Mouse (Mus musculus) cerebral cortex, adult 2 months (tissue): ENCODE measurements around the gene Sema5a.

Experiments used
- WGBS: fragments of 180-500 bp; shearing (Covaris S2); methylation state at CpG from one replicate; pipeline ENCODE4 v1.1.7; 2018; 5-methylcytosine and 5-hydroxymethylcytosine counted together

Gene Sema5a

DNA sequence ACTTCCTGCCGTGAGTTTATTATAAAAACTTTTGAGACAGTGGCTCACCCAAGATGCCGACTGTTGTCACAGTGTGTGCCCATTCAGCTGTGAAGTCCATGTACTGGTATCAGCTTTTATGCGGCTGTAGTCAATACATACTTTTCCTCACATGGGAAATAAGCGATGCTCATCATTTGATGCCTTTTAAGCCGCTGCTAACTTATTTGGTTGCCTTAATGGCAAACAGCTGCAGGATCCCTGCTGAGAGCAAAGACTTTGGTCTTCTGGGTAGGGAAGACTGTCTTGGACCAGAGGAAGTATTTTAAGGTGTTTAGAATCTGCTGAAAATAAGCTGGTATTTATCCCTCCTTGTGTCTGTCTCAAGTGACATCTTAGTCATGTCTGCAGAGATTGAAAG, 2.7 kb downstream of the Sema5a start:
- WGBS = 51% methylated on average over 5 of the region's 5 CpGs

- WGBS = 65% methylated on average over 2 of the region's 2 CpGs
Measured at GRCm38 (mm10) chr15:32254806-32255205, 10.2 kb downstream of the Sema5a start.

DNA sequence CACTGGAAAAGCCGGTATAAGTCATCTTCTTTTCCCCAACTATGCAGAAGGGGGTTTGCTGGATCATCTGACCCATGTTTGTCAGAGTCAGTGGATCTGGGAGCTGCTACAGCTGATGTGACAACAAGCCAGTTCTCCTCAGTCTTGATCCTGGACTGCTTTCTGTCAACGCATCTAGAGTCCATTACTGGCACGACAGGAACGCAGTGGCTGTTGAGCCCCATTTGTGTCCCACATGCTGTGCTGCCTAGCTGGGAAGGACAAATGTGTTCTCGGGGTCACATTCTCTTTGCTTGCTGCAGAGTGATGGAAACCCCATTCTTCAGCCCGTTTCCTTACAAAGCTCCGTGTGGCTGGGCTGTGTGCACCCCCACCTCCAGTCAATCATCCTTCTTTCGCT, 12.7 kb downstream of the Sema5a start:
- WGBS = 63% methylated on average over 8 of the region's 8 CpGs

DNA sequence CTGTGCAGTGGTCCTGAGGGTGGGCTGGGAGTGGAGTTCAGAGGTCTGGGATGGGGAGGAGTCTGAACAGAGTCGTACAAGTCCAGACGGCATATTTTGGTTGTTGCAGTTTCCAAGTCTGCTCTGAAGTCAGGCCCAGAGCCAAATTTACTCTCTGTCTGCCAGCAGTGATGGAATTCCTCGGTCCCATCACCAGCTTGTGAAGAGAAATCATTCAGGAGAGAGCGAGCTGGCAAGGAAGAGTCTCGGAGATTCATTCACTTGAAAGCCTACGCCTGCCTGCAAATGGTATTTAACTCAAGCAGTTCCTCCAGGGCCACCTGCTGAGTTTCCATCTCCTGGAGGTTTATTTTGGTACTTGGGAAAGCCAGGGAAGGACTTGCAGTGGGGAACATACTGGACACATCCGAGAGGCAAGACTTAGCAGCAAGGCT, 13.3 kb downstream of the Sema5a start:
- 11% methylated on average over 7 of the region's 7 CpGs for WGBS

- WGBS = 84% methylated on average over 5 of the region's 5 CpGs
Measured at GRCm38 (mm10) chr15:32259362-32260096, 14.9 kb downstream of the Sema5a start.

DNA sequence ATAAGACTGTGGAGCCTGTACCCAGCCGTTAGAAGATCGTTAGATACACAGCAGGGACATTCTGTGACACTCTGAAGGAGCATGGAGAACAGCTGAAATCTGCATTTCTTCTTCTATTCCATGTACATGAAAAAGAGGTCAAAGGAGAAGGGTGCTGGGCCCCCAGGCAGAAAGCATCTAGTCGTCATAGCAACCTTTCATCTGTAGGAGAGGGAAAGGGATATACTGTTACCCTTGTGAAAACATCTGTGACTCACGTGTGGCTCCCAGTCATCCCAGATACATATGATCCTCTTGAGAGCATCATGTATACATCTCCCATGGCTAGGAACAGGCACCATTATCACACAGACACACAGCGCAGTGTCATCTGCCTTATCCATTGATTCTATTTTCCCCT, 16.3 kb downstream of the Sema5a start:
- WGBS = 76% methylated on average over 5 of the region's 5 CpGs

GRCm38 (mm10) chr15:32263651-32264050, 19.0 kb downstream of the Sema5a start:
- 79% methylated on average over 3 of the region's 3 CpGs for WGBS

- WGBS = 82% methylated on average over 7 of the region's 7 CpGs
Measured at GRCm38 (mm10) chr15:32264822-32265377, 20.3 kb downstream of the Sema5a start.

DNA sequence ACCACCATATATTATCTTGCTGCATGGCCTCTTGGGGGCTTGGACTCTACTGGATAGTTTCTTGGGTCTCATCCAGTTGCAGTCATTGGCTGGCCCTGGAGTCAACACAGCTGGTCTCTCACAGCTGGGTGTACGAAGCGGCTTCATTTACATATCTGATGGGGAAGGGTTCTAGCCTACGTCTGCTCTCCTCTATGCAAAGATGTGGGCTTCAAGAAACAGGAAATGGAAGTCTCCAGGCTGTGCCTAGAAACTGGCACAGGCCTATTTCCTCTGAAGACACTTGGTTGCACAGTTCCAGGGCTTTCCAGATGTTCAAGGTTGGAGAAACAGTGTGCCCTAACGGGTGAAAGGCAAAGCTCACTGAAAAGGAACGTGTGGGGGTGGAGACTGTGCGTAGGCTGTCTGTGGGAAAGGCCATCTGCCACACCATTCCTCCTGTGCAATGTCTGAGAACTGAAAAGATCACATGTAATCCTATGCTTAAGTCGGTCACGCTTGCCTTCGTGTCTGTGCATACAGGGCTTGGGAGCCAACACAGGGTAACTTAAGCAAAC, 20.8 kb downstream of the Sema5a start:
- 51% methylated on average over 9 of the region's 9 CpGs for WGBS

- WGBS = 76% methylated on average over 15 of the region's 15 CpGs
Measured at GRCm38 (mm10) chr15:32266122-32266820, 21.7 kb downstream of the Sema5a start.

- WGBS = 70% methylated on average over 2 of the region's 2 CpGs
Measured at GRCm38 (mm10) chr15:32270106-32270505, 25.5 kb downstream of the Sema5a start.

DNA sequence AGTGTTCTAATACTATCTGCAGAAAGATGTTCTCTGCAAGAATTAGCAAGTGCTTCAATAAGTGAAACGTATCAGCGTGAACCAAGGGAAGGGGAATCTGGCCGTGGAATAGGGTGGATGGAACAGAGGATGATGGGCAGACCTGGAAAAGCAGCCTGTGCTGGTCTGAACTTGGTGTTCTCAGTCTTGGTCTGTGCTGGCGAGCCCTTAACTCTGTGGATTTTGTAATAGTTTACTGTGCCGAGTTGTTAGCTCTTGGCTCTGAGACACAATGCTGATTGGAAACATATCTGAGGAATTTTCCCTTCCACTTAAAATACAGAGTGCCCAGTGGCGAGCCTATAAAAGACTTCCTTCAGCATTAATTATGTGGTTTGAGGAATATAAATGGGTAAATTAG, 29.3 kb downstream of the Sema5a start:
- 78% methylated on average over 6 of the region's 6 CpGs for WGBS

DNA sequence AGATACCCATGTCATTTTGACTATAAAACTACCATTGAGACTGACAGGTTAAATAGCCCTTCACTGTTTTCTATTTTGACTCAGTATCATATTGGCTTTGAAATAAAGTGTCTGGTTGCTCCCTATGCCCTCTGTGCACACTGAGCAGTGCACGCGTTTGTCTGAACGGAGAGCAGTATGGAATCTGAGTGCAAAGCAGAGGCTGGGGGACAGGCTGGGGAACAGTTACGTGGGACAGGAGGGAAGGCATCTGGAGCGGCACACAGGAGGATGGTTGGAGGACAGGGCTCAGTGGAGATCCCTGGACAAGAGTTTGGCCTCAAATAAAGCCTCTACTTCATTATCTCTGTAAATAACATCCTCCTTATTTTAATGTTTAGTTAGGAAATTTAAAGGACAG, 30.4 kb downstream of the Sema5a start:
- WGBS = 96% methylated on average over 5 of the region's 5 CpGs

- 51% methylated on average over 2 of the region's 2 CpGs for WGBS
Measured at GRCm38 (mm10) chr15:32278600-32278999, 34.0 kb downstream of the Sema5a start.

- WGBS = 52% methylated on average over 4 of the region's 4 CpGs
Measured at GRCm38 (mm10) chr15:32281374-32281773, 36.8 kb downstream of the Sema5a start.

DNA sequence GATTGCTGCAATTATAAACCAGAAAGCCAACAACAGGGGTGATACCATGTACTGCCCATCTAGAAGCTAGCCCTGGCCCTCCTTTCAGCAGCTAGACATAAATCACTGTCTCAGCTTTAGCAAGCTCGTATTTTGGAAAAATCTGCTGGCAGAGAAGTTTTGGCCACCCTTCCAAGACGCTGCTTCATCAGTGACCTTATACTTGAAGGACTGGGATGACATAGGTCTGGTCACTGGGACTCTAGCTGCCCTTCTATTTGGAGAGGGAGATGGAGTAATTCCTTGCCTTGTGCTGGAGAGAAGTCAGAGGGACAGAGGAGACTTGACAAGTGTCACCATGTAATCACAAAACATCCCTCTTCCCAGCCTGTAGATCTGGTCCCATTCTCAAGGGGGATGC, 40.1 kb downstream of the Sema5a start:
- WGBS = 82% methylated on average over 2 of the region's 2 CpGs

- WGBS = 91% methylated on average over 3 of the region's 3 CpGs
Measured at GRCm38 (mm10) chr15:32286296-32286695, 41.7 kb downstream of the Sema5a start.

DNA sequence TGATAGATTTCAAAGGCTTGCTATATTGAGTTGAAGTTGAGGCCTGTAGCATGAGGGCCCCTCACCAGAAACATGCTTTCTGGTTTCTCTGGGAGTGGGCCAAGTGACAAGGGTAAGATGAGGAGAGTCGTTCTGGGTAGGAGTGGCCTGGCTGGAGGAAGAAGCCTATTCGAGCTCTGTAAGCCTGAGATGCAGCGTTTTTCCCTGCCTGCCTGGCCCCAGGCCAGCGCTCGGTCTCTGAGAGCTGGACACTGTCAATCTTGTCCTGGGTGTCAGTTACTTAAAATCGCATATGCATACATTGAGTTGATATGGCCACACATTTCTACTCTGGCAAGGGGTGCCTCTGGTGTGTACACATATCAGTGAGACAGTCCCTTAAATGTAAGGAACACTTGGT, 43.9 kb downstream of the Sema5a start:
- WGBS = 52% methylated on average over 6 of the region's 6 CpGs

DNA sequence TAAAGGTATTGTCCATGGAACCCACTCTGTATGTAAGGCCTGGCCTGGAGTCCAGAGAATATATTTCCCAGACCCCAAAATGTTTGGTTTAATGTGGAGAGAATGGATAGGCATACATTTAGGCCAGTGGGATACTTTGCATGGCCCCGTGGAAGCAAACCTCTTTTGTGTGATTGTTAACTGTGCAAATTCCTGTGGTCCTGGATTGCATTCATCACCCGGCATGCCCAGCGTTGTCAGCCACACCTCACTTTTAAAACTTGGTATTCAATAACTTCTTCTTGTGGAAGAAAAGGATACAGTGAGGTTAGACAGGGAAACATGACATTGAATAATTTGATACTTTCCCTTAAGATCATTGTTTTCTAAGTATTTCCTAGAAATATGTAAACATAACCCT, 46.4 kb downstream of the Sema5a start:
- WGBS = 82% methylated on average over 3 of the region's 3 CpGs

GRCm38 (mm10) chr15:32296523-32296922, 51.9 kb downstream of the Sema5a start:
- 70% methylated on average over 6 of the region's 6 CpGs for WGBS

DNA sequence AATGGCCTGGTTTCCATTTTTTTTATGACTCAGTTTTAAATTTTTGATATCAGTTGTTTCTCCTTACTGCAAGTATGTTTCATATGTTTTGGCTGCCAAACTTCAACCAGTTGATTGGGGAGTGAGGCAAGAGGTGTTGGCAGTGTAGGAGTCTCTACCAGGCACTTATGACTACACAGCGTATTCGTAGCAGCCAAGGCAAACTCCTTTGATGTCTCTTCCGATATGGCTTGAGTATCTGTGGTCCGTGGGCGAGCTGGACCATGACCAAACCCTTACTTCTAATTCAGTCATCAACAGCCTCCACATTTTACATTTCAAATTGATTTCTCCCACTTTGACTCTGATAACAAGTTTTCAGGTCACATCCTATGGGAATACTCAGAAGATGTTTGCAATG, 52.7 kb downstream of the Sema5a start:
- 75% methylated on average over 5 of the region's 5 CpGs for WGBS

- 81% methylated on average over 6 of the region's 6 CpGs for WGBS
Measured at GRCm38 (mm10) chr15:32298525-32298924, 53.9 kb downstream of the Sema5a start.

- 63% methylated on average over 4 of the region's 4 CpGs for WGBS
Measured at GRCm38 (mm10) chr15:32300991-32301390, 56.4 kb downstream of the Sema5a start.
